Mouse (Mus musculus): ENCODE results near the gene Ptpn14. TPM values are rescaled to one million over a fixed set of nuclear protein-coding genes. Genes with fewer than 3 reads are reported as not detected.
A peak's percentile ranks its signal among the peaks of the same experiment; 100 is the strongest.

The Ptpn14 gene
- total RNA-seq, 1 experiment, result 27.1 TPM

GRCm38 (mm10) chr1:189913093-189913760 lies 185.2 kb downstream of the Ptpn14 start:
- Histone ChIP-seq H3K9ac (ENCODE audit: insufficient read depth, low read depth, low read length, poor library complexity, severe bottlenecking) (no peak overlapping the region), H3K4me1 (ENCODE audit: control insufficient read depth in 2 of 2, insufficient read depth in 2 of 2, low read length in 2 of 2, poor library complexity in 1 of 2) (peaks cover 13 to 36% of the 10 kb centered on the region in 2 experiments), H3K36me3 (ENCODE audit: control insufficient read depth, insufficient read depth, low read length, poor library complexity, severe bottlenecking) (no peaks in the 10 kb centered on the region), H3K27ac (ENCODE audit: insufficient read depth, low read depth, low read length, poor library complexity, severe bottlenecking) (no peak overlapping the region), H3K9me3 (ENCODE audit: control insufficient read depth, insufficient read depth, low read depth, low read length) (no peaks in the 10 kb centered on the region), H3K4me3 (ENCODE audit: insufficient read depth in 1 of 2, low read depth in 1 of 2, low read length in 2 of 2, poor library complexity in 1 of 2, severe bottlenecking in 1 of 2) (no peak overlapping the region)
- in situ Hi-C loops (cut with MboI; ENCODE audit: low sequenced_read_pairs in 2 of 2, unreplicated experiment in 2 of 2), result no loop called here
- TF ChIP-seq HCFC1 (IDR thresholded peaks at IDR 0.05; ENCODE audit: borderline replicate concordance, insufficient read depth, low read length) (no peak), MAFK (IDR thresholded peaks at IDR 0.05; ENCODE audit: insufficient read depth, low read depth, low read length) (no peak), CHD2 (IDR thresholded peaks at IDR 0.05; ENCODE audit: low read depth, low read length) (no peak), ZNF384 (IDR thresholded peaks at IDR 0.05; ENCODE audit: low read depth, low read length) (no peak), ZC3H11A (IDR thresholded peaks at IDR 0.05; ENCODE audit: borderline replicate concordance, low read depth, low read length) (no peak)
- no peak for DNase-seq (ENCODE audit: low read depth, low spot score)

- Histone ChIP-seq H3K9ac (ENCODE audit: insufficient read depth, low read depth, low read length, poor library complexity, severe bottlenecking) (no peak overlapping the region; the same call in 1 of the 2 replicates), H3K9me3 (ENCODE audit: control insufficient read depth, insufficient read depth, low read depth, low read length) (no peaks in the 10 kb centered on the region), H3K4me3 (ENCODE audit: insufficient read depth in 1 of 2, low read depth in 1 of 2, low read length in 2 of 2, poor library complexity in 1 of 2, severe bottlenecking in 1 of 2) (peak overlapping the region; percentile 10 to 35; a peak in 2 of 4 replicates), H3K4me1 (ENCODE audit: control insufficient read depth in 2 of 2, insufficient read depth in 2 of 2, low read length in 2 of 2, poor library complexity in 1 of 2) (peaks cover 15 to 25% of the 10 kb centered on the region in 2 experiments), H3K27ac (ENCODE audit: insufficient read depth, low read depth, low read length, poor library complexity, severe bottlenecking) (peak overlapping the region; percentile 82), H3K36me3 (ENCODE audit: control insufficient read depth, insufficient read depth, low read length, poor library complexity, severe bottlenecking) (no peaks in the 10 kb centered on the region)
- TF ChIP-seq ZNF384 (IDR thresholded peaks at IDR 0.05; ENCODE audit: low read depth, low read length), result no peak
- no peak for TF ChIP-seq HCFC1 (IDR thresholded peaks at IDR 0.05; ENCODE audit: borderline replicate concordance, insufficient read depth, low read length)
- no peak for TF ChIP-seq ZC3H11A (IDR thresholded peaks at IDR 0.05; ENCODE audit: borderline replicate concordance, low read depth, low read length)
- TF ChIP-seq MAFK (IDR thresholded peaks at IDR 0.05; ENCODE audit: insufficient read depth, low read depth, low read length), result no peak
- no peak for TF ChIP-seq CHD2 (IDR thresholded peaks at IDR 0.05; ENCODE audit: low read depth, low read length)
- DNase-seq (ENCODE audit: low read depth, low spot score), result peak; percentile 40
- in situ Hi-C loops (cut with MboI; ENCODE audit: low sequenced_read_pairs in 2 of 2, unreplicated experiment in 2 of 2), result no loop called here
These were observed 188.5 kb downstream of the Ptpn14 start for GRCm38 (mm10) chr1:189916422-189917125.

- TF ChIP-seq CHD2 (IDR thresholded peaks at IDR 0.05; ENCODE audit: low read depth, low read length), result 0 out of 2 replicates have a peak, but pooled peaks have one; percentile 9
- no peak for TF ChIP-seq HCFC1 (IDR thresholded peaks at IDR 0.05; ENCODE audit: borderline replicate concordance, insufficient read depth, low read length)
- in situ Hi-C loops (cut with MboI; ENCODE audit: low sequenced_read_pairs in 2 of 2, unreplicated experiment in 2 of 2), result no loop called here
- H3K36me3 ChIP-seq (ENCODE audit: control insufficient read depth, insufficient read depth, low read length, poor library complexity, severe bottlenecking), result no peaks in the 10 kb centered on the region
- H3K9ac ChIP-seq (ENCODE audit: insufficient read depth, low read depth, low read length, poor library complexity, severe bottlenecking), result no peak overlapping the region; the same call in 1 of the 2 replicates
- no peaks in the 10 kb centered on the region for H3K9me3 ChIP-seq (ENCODE audit: control insufficient read depth, insufficient read depth, low read depth, low read length)
- H3K27ac ChIP-seq (ENCODE audit: insufficient read depth, low read depth, low read length, poor library complexity, severe bottlenecking), result peak overlapping the region; percentile 82; the same call in 1 of the 2 replicates
- peaks cover 15 to 24% of the 10 kb centered on the region in 2 experiments for H3K4me1 ChIP-seq (ENCODE audit: control insufficient read depth in 2 of 2, insufficient read depth in 2 of 2, low read length in 2 of 2, poor library complexity in 1 of 2)
- no peak for DNase-seq (ENCODE audit: low read depth, low spot score)
- peak overlapping the region; percentile 10 to 35; a peak in 2 of 4 replicates for H3K4me3 ChIP-seq (ENCODE audit: insufficient read depth in 1 of 2, low read depth in 1 of 2, low read length in 2 of 2, poor library complexity in 1 of 2, severe bottlenecking in 1 of 2)
These were observed 189.0 kb downstream of the Ptpn14 start for GRCm38 (mm10) chr1:189917126-189917500.

- Histone ChIP-seq H3K9ac (ENCODE audit: insufficient read depth, low read depth, low read length, poor library complexity, severe bottlenecking) (no peak overlapping the region), H3K4me1 (ENCODE audit: control insufficient read depth in 2 of 2, insufficient read depth in 2 of 2, low read length in 2 of 2, poor library complexity in 1 of 2) (peaks cover 12 to 13% of the 10 kb centered on the region in 2 experiments), H3K27ac (ENCODE audit: insufficient read depth, low read depth, low read length, poor library complexity, severe bottlenecking) (no peak overlapping the region), H3K4me3 (ENCODE audit: insufficient read depth in 1 of 2, low read depth in 1 of 2, low read length in 2 of 2, poor library complexity in 1 of 2, severe bottlenecking in 1 of 2) (no peak overlapping the region), H3K36me3 (ENCODE audit: control insufficient read depth, insufficient read depth, low read length, poor library complexity, severe bottlenecking) (no peaks in the 10 kb centered on the region), H3K9me3 (ENCODE audit: control insufficient read depth, insufficient read depth, low read depth, low read length) (no peaks in the 10 kb centered on the region)
- TF ChIP-seq CHD2 (IDR thresholded peaks at IDR 0.05; ENCODE audit: low read depth, low read length), result no peak
- TF ChIP-seq ZNF384 (IDR thresholded peaks at IDR 0.05; ENCODE audit: low read depth, low read length), result no peak
- no peak for TF ChIP-seq HCFC1 (IDR thresholded peaks at IDR 0.05; ENCODE audit: borderline replicate concordance, insufficient read depth, low read length)
- TF ChIP-seq ZC3H11A (IDR thresholded peaks at IDR 0.05; ENCODE audit: borderline replicate concordance, low read depth, low read length), result no peak
- no peak for TF ChIP-seq MAFK (IDR thresholded peaks at IDR 0.05; ENCODE audit: insufficient read depth, low read depth, low read length)
- in situ Hi-C loops (cut with MboI; ENCODE audit: low sequenced_read_pairs in 2 of 2, unreplicated experiment in 2 of 2), result no loop called here
- DNase-seq (ENCODE audit: low read depth, low spot score), result no peak
These were observed 191.7 kb downstream of the Ptpn14 start for GRCm38 (mm10) chr1:189919756-189920155.
